7 mouse cellular contexts compared by ENCODE assay signal in genomic region chr9:65142399-65142798, GRCm38 (mm10). TPM values are rescaled to one million over a fixed set of nuclear protein-coding genes. Genes with fewer than 3 reads are reported as not detected.
DNase-seq lines count a peak whose midpoint lies in the region; ATAC-seq and TF ChIP-seq lines count a peak whose summit lies in the region.

No protein-coding gene starts in this region.

- TF ChIP-seq CTCF in lung, postnatal 0 days (IDR thresholded peaks at IDR 0.05): no peak

- no peak for DNase-seq in lung, postnatal 0 days (ENCODE audit: low spot score)
- DNase-seq in lung, postnatal 4 days: no peak
- DNase-seq in adrenal gland, adult 18-20 months (ENCODE audit: low spot score in 2 of 2): no peak

- 0 out of 2 replicates have a peak, but pooled peaks have one; percentile 7 for ATAC-seq in lung, postnatal 0 days
- peak; percentile 26; the same call in 1 of the 2 replicates for ATAC-seq in forebrain, embryonic 13.5 days
- ATAC-seq in limb, embryonic 15.5 days (ENCODE audit: insufficient number of reproducible peaks, low FRiP score, low TSS enrichment, low read depth): no peak
- no peak for ATAC-seq in stomach, embryonic 16.5 days (ENCODE audit: insufficient read depth, low FRiP score)
- no peak for ATAC-seq in megakaryocyte, adult 5-6 weeks (ENCODE audit: poor library complexity, severe bottlenecking)

- 0 out of 2 replicates have a peak, but pooled peaks cover 5% of the 10 kb centered on the region for H3K27me3 ChIP-seq in lung, postnatal 0 days (replicated peaks; ENCODE audit: insufficient read depth, low read length)
- peaks cover 2% of the 10 kb centered on the region; the same call in 1 of the 2 replicates for H3K27me3 ChIP-seq in forebrain, embryonic 13.5 days
- peaks cover 61% of the 10 kb centered on the region for H3K27me3 ChIP-seq in limb, embryonic 15.5 days
- H3K27me3 ChIP-seq in stomach, embryonic 16.5 days (ENCODE audit: control insufficient read depth, insufficient read depth, low read length): peaks cover 6% of the 10 kb centered on the region; the same call in 1 of the 2 replicates

- 4% methylated on average over 8 of the region's 8 CpGs for WGBS in lung, postnatal 0 days
- under 1% methylated on average over 8 of the region's 8 CpGs for WGBS in forebrain, embryonic 13.5 days
- under 1% methylated on average over 8 of the region's 8 CpGs for WGBS in limb, embryonic 15.5 days
- WGBS in stomach, embryonic 16.5 days: 3% methylated on average over 8 of the region's 8 CpGs

- peak overlapping the region; percentile 100 for H3K4me2 ChIP-seq in lung, postnatal 0 days (replicated peaks; ENCODE audit: low read depth, low read length)
- H3K4me2 ChIP-seq in forebrain, embryonic 13.5 days: peak overlapping the region; percentile 84
- peak overlapping the region; percentile 100 for H3K4me2 ChIP-seq in limb, embryonic 15.5 days
- peak overlapping the region; percentile 100 for H3K4me2 ChIP-seq in stomach, embryonic 16.5 days (ENCODE audit: low read depth, low read length)

- no peak for TF ChIP-seq EP300 in lung, postnatal 0 days (IDR thresholded peaks at IDR 0.05)

- no peak overlapping the region for H3K9ac ChIP-seq in lung, postnatal 0 days (replicated peaks; ENCODE audit: low read depth)
- H3K9ac ChIP-seq in forebrain, embryonic 13.5 days: peak overlapping the region; percentile 91
- H3K9ac ChIP-seq in limb, embryonic 15.5 days: peak overlapping the region; percentile 65; the same call in 1 of the 2 replicates
- H3K9ac ChIP-seq in stomach, embryonic 16.5 days (ENCODE audit: low read length): peak overlapping the region; percentile 82; the same call in 1 of the 2 replicates

- H3K4me1 ChIP-seq in lung, postnatal 0 days (ENCODE audit: insufficient read depth, low read depth, low read length): peaks cover 8% of the 10 kb centered on the region; the same call in 1 of the 2 replicates
- peaks cover 44% of the 10 kb centered on the region for H3K4me1 ChIP-seq in forebrain, embryonic 13.5 days
- peaks cover 22% of the 10 kb centered on the region for H3K4me1 ChIP-seq in limb, embryonic 15.5 days
- peaks cover 12% of the 10 kb centered on the region for H3K4me1 ChIP-seq in stomach, embryonic 16.5 days (ENCODE audit: control insufficient read depth, insufficient read depth, low read length)

- H3K4me3 ChIP-seq in lung, postnatal 0 days (ENCODE audit: low read depth, low read length): peak overlapping the region; percentile 61
- peak overlapping the region; percentile 96 for H3K4me3 ChIP-seq in forebrain, embryonic 13.5 days
- H3K4me3 ChIP-seq in limb, embryonic 15.5 days: peak overlapping the region; percentile 71
- peak overlapping the region; percentile 72 for H3K4me3 ChIP-seq in stomach, embryonic 16.5 days (replicated peaks; ENCODE audit: low read length)

- H3K27ac ChIP-seq in lung, postnatal 0 days (ENCODE audit: low read length): no peak overlapping the region
- peak overlapping the region; percentile 96 for H3K27ac ChIP-seq in forebrain, embryonic 13.5 days
- no peak overlapping the region for H3K27ac ChIP-seq in limb, embryonic 15.5 days
- no peak overlapping the region for H3K27ac ChIP-seq in stomach, embryonic 16.5 days (ENCODE audit: low read length)

- no peaks in the 10 kb centered on the region for H3K36me3 ChIP-seq in lung, postnatal 0 days (ENCODE audit: insufficient read depth, low read length)
- H3K36me3 ChIP-seq in forebrain, embryonic 13.5 days (ENCODE audit: poor library complexity, severe bottlenecking): peaks cover 35% of the 10 kb centered on the region
- H3K36me3 ChIP-seq in limb, embryonic 15.5 days: no peaks in the 10 kb centered on the region
- no peaks in the 10 kb centered on the region for H3K36me3 ChIP-seq in stomach, embryonic 16.5 days (ENCODE audit: control insufficient read depth, insufficient read depth, low read length)

- no peaks in the 10 kb centered on the region for H3K9me3 ChIP-seq in lung, postnatal 0 days (ENCODE audit: low read length)
- H3K9me3 ChIP-seq in forebrain, embryonic 13.5 days (replicated peaks): no peaks in the 10 kb centered on the region
- H3K9me3 ChIP-seq in limb, embryonic 15.5 days: no peaks in the 10 kb centered on the region
- H3K9me3 ChIP-seq in stomach, embryonic 16.5 days (replicated peaks; ENCODE audit: control insufficient read depth, low read length): no peaks in the 10 kb centered on the region

RNA-seq across cellular contexts. Expression of gene Igdcc3, which starts 1.4 kb away (rescaled TPM):
- polyA plus RNA-seq in lung, postnatal 0 days (2015; fragmentation: Nextera tagmentation; extraction: Ambion mirVana): 0.33 and 0.67 TPM in 2 replicates
- polyA plus RNA-seq in forebrain, embryonic 13.5 days (2015; fragmentation: Nextera tagmentation; extraction: Ambion mirVana): 13.2 and 16.0 TPM in 2 replicates
- 0.43 and 0.52 TPM in 2 replicates for polyA plus RNA-seq in limb, embryonic 15.5 days (2015; fragmentation: Nextera tagmentation; extraction: Ambion mirVana)
- 0.44 and 0.55 TPM in 2 replicates for polyA plus RNA-seq in stomach, embryonic 16.5 days (2015; fragmentation: Nextera tagmentation; extraction: Ambion mirVana)
- total RNA-seq in megakaryocyte, adult 5-6 weeks (2015): not detected in 2 replicates
- total RNA-seq in megakaryocyte, adult 5-6 weeks (2017): not detected in 2 replicates
- total RNA-seq in adrenal gland, adult 18-20 months (2021): 1 to 10 TPM; 1.4 to 1.8 TPM

RNA-seq across cellular contexts. Expression of gene Igdcc4, which starts 41.1 kb away (rescaled TPM):
- 1.7 and 1.8 TPM in 2 replicates for polyA plus RNA-seq in lung, postnatal 0 days (2015; fragmentation: Nextera tagmentation; extraction: Ambion mirVana)
- polyA plus RNA-seq in forebrain, embryonic 13.5 days (2015; fragmentation: Nextera tagmentation; extraction: Ambion mirVana): 10.5 and 10.8 TPM in 2 replicates
- polyA plus RNA-seq in limb, embryonic 15.5 days (2015; fragmentation: Nextera tagmentation; extraction: Ambion mirVana): 30.3 and 33.2 TPM in 2 replicates
- 22.1 and 25.6 TPM in 2 replicates for polyA plus RNA-seq in stomach, embryonic 16.5 days (2015; fragmentation: Nextera tagmentation; extraction: Ambion mirVana)
- 0.05 and 0.09 TPM in 2 replicates for total RNA-seq in megakaryocyte, adult 5-6 weeks (2015)
- not detected in 2 replicates for total RNA-seq in megakaryocyte, adult 5-6 weeks (2017)
- 10 to 100 TPM; 21.1 to 24.1 TPM for total RNA-seq in adrenal gland, adult 18-20 months (2021)

RNA-seq across cellular contexts. Expression of gene Parp16, which starts 52.8 kb away (rescaled TPM):
- 5.3 and 5.4 TPM in 2 replicates for polyA plus RNA-seq in lung, postnatal 0 days (2015; fragmentation: Nextera tagmentation; extraction: Ambion mirVana)
- polyA plus RNA-seq in forebrain, embryonic 13.5 days (2015; fragmentation: Nextera tagmentation; extraction: Ambion mirVana): 5.1 and 6.1 TPM in 2 replicates
- polyA plus RNA-seq in limb, embryonic 15.5 days (2015; fragmentation: Nextera tagmentation; extraction: Ambion mirVana): 6.8 and 7.4 TPM in 2 replicates
- 7.5 and 7.6 TPM in 2 replicates for polyA plus RNA-seq in stomach, embryonic 16.5 days (2015; fragmentation: Nextera tagmentation; extraction: Ambion mirVana)
- 0.80 and 1.3 TPM in 2 replicates for total RNA-seq in megakaryocyte, adult 5-6 weeks (2015)
- total RNA-seq in megakaryocyte, adult 5-6 weeks (2017): 0.95 and 0.98 TPM in 2 replicates
- total RNA-seq in adrenal gland, adult 18-20 months (2021): 10 to 100 TPM; 12.0 to 15.3 TPM

Comparison
In these comparisons a context has a peak if more than half of its experiments do, and no peak if none do; other contexts are left out.
1. ATAC-seq: peak in lung, postnatal 0 days (single experiment) and forebrain, embryonic 13.5 days (single experiment); none in limb, embryonic 15.5 days (single experiment), stomach, embryonic 16.5 days (single experiment) and megakaryocyte, adult 5-6 weeks (single experiment).
2. Peak in every context shown above with its lines, with median percentiles within 50 percentile points of each other: H3K4me2 ChIP-seq and H3K4me3 ChIP-seq.